In genomic region chr6:31537193-31537592, GRCm38 (mm10) we compare ENCODE assay signal across 24 mouse cellular contexts. TPM values are rescaled to one million over a fixed set of nuclear protein-coding genes. Genes with fewer than 3 reads are reported as not detected.
DNase-seq lines count a peak whose midpoint lies in the region; ATAC-seq lines count a peak whose summit lies in the region.
"Had no signal": no experiment of that assay in that cellular context is flagged by ENCODE, and none has a peak within 500 bp of the region (broad histone marks: within the 10 kb centered on the region; RNA-seq: fewer than 3 reads in every experiment).

No protein-coding gene starts in this region.

- no peak overlapping the region for H3K27ac ChIP-seq in hindbrain, embryonic 13.5 days
- no peak overlapping the region for H3K27ac ChIP-seq in hindbrain, embryonic 10.5 days
- peak overlapping the region; percentile 68 for H3K27ac ChIP-seq in liver, embryonic 13.5 days
- H3K27ac ChIP-seq: heart, embryonic 10.5 days; heart, embryonic 15.5 days; hindbrain, embryonic 12.5 days; left cerebral cortex, adult 2 months; limb, embryonic 12.5 days; liver, embryonic 14.5 days; midbrain, embryonic 13.5 days; stomach, embryonic 15.5 days had no signal

- no peaks in the 10 kb centered on the region for H3K9me3 ChIP-seq in hindbrain, embryonic 13.5 days
- H3K9me3 ChIP-seq in hindbrain, embryonic 10.5 days, result no peaks in the 10 kb centered on the region
- no peaks in the 10 kb centered on the region for H3K9me3 ChIP-seq in liver, embryonic 13.5 days (replicated peaks)
- H3K9me3 ChIP-seq: heart, embryonic 10.5 days; heart, embryonic 15.5 days; hindbrain, embryonic 12.5 days; limb, embryonic 12.5 days; midbrain, embryonic 13.5 days; stomach, embryonic 15.5 days had no signal

- no peak overlapping the region for H3K4me2 ChIP-seq in hindbrain, embryonic 13.5 days
- peak overlapping the region; percentile 41; the same call in 1 of the 2 replicates for H3K4me2 ChIP-seq in liver, embryonic 13.5 days
- H3K4me2 ChIP-seq: heart, embryonic 15.5 days; hindbrain, embryonic 12.5 days; limb, embryonic 12.5 days; midbrain, embryonic 13.5 days; stomach, embryonic 15.5 days had no signal

- WGBS in hindbrain, embryonic 13.5 days, result 90% methylated on average over 4 of the region's 4 CpGs
- WGBS in hindbrain, embryonic 10.5 days, result 85% methylated on average over 4 of the region's 4 CpGs
- 43% methylated on average over 4 of the region's 4 CpGs for WGBS in liver, embryonic 13.5 days (ENCODE audit: insufficient replicate concordance)

- 0 out of 2 replicates have a peak overlapping the region, but pooled peaks have one; percentile 2 for H3K9ac ChIP-seq in hindbrain, embryonic 13.5 days
- H3K9ac ChIP-seq in liver, embryonic 13.5 days, result peak overlapping the region; percentile 47; the same call in 1 of the 2 replicates
- H3K9ac ChIP-seq: heart, embryonic 15.5 days; hindbrain, embryonic 12.5 days; limb, embryonic 12.5 days; liver, embryonic 14.5 days; midbrain, embryonic 13.5 days; stomach, embryonic 15.5 days had no signal

- no peaks in the 10 kb centered on the region for H3K27me3 ChIP-seq in hindbrain, embryonic 13.5 days
- no peaks in the 10 kb centered on the region for H3K27me3 ChIP-seq in hindbrain, embryonic 10.5 days (ENCODE audit: insufficient read depth, poor library complexity, severe bottlenecking)
- no peaks in the 10 kb centered on the region for H3K27me3 ChIP-seq in liver, embryonic 13.5 days
- H3K27me3 ChIP-seq: heart, embryonic 15.5 days; hindbrain, embryonic 12.5 days; limb, embryonic 12.5 days; midbrain, embryonic 13.5 days; stomach, embryonic 15.5 days had no signal

- no peak overlapping the region for H3K4me3 ChIP-seq in hindbrain, embryonic 13.5 days
- H3K4me3 ChIP-seq in hindbrain, embryonic 10.5 days, result no peak overlapping the region
- no peak overlapping the region for H3K4me3 ChIP-seq in liver, embryonic 13.5 days (replicated peaks)
- H3K4me3 ChIP-seq: erythroblast, embryonic 14.5 days; heart, embryonic 10.5 days; heart, embryonic 15.5 days; hindbrain, embryonic 12.5 days; left cerebral cortex, adult 2 months; limb, embryonic 12.5 days; midbrain, embryonic 13.5 days; stomach, embryonic 15.5 days had no signal

- no peak for DNase-seq in hindbrain, embryonic 10.5 days (ENCODE audit: low spot score)
- peak; percentile 47 for DNase-seq in lung, postnatal 10 days
- no peak for DNase-seq in lung, postnatal 14 days
- peak; percentile 28 for DNase-seq in CD4-positive helper T cell, adult 2 months (ENCODE audit: low read depth, low spot score)
- no peak for DNase-seq in liver, embryonic 13.5 days
- no peak for DNase-seq in retina, postnatal 1 day
- DNase-seq: adrenal gland, adult 2 months; adrenal gland, postnatal 36 days; cerebellum, adult 18-20 months; cerebellum, postnatal 10 days; kidney, adult 11 months; kidney, postnatal 14 days had no signal

- peaks cover 10% of the 10 kb centered on the region for H3K36me3 ChIP-seq in hindbrain, embryonic 13.5 days
- peaks cover 10% of the 10 kb centered on the region; the same call in 1 of the 2 replicates for H3K36me3 ChIP-seq in hindbrain, embryonic 10.5 days
- H3K36me3 ChIP-seq in liver, embryonic 13.5 days, result 0 out of 2 replicates have a peak, but pooled peaks cover 6% of the 10 kb centered on the region
- H3K36me3 ChIP-seq: heart, embryonic 15.5 days; hindbrain, embryonic 12.5 days; limb, embryonic 12.5 days; stomach, embryonic 15.5 days had no signal

- no peak for ATAC-seq in hindbrain, embryonic 13.5 days (ENCODE audit: low FRiP score)
- ATAC-seq in liver, embryonic 13.5 days (ENCODE audit: low read depth), result no peak
- ATAC-seq: activated CD4-positive, CD25-positive, alpha-beta regulatory T cell, adult 4 months; forebrain, embryonic 16.5 days; midbrain, embryonic 13.5 days had no signal

- H3K4me1 ChIP-seq in hindbrain, embryonic 13.5 days (replicated peaks), result no peaks in the 10 kb centered on the region
- H3K4me1 ChIP-seq in hindbrain, embryonic 10.5 days (replicated peaks), result no peaks in the 10 kb centered on the region; the same call in 1 of the 2 replicates
- peaks cover 66% of the 10 kb centered on the region for H3K4me1 ChIP-seq in liver, embryonic 13.5 days (replicated peaks)
- H3K4me1 ChIP-seq: heart, embryonic 15.5 days; hindbrain, embryonic 12.5 days; limb, embryonic 12.5 days; stomach, embryonic 15.5 days had no signal

RNA-seq across cellular contexts. Expression of gene Podxl, which starts 26.6 kb away (rescaled TPM):
- polyA plus RNA-seq in hindbrain, embryonic 13.5 days (2015; fragmentation: Nextera tagmentation; extraction: Ambion mirVana), result 13.4 and 14.1 TPM in 2 replicates
- 16.2 and 19.8 TPM in 2 replicates for polyA plus RNA-seq in hindbrain, embryonic 10.5 days (2016; fragmentation: Nextera tagmentation; extraction: Ambion mirVana)
- polyA plus RNA-seq in liver, embryonic 13.5 days (2015; fragmentation: Nextera tagmentation; extraction: Ambion mirVana), result 10.9 and 13.5 TPM in 2 replicates
- polyA plus RNA-seq: activated CD4-positive, CD25-positive, alpha-beta regulatory T cell, adult 4 months had no signal

Comparison
In these comparisons a context has a peak if more than half of its experiments do, and no peak if none do; other contexts are left out.
1. DNase-seq: peak in lung, postnatal 10 days (single experiment) and CD4-positive helper T cell, adult 2 months (single experiment); none in hindbrain, embryonic 10.5 days (single experiment), lung, postnatal 14 days (single experiment), liver, embryonic 13.5 days (single experiment) and retina, postnatal 1 day (single experiment).